Mouse (Mus musculus) heart, embryonic 12.5 days (tissue): ENCODE measurements at regions not wholly inside any gene's neighbourhood (a gene's known extent, or its start where the extent isn't known, plus 50 kb on each side); places are given as distances from the start of the nearest gene placed in this dataset.

Source experiments
- ATAC-seq: fragments of 200-750 bp; cut with Nextera tagmentation; 2 replicates; pipeline ENCODE4 v1.8.0; 2017; ENCODE audit warnings: moderate TSS enrichment, moderate library complexity; ENCODE audit not compliant: insufficient number of reproducible peaks, low FRiP score
- H3K27ac ChIP-seq: fragments of 300-500 bp; sonication (generic); 2 replicates; pipeline ENCODE4 v1.5.1; 2016; ENCODE audit warnings: mild to moderate bottlenecking, moderate library complexity; ENCODE audit not compliant: poor library complexity, severe bottlenecking
- H3K27me3 ChIP-seq: fragments of 300-500 bp; sonication (generic); replicated peaks from 2 replicates; pipeline ENCODE4 v1.6.1; 2016; ENCODE audit warnings: mild to moderate bottlenecking, moderate library complexity
- H3K36me3 ChIP-seq: fragments of 300-500 bp; sonication (generic); 2 replicates; pipeline ENCODE4 v1.6.1; 2016; ENCODE audit warnings: mild to moderate bottlenecking, moderate library complexity
- H3K4me1 ChIP-seq: fragments of 300-500 bp; sonication (generic); replicated peaks from 2 replicates; pipeline ENCODE4 v1.6.1; 2016; ENCODE audit warnings: mild to moderate bottlenecking
- H3K4me2 ChIP-seq: fragments of 300-500 bp; sonication (generic); 2 replicates; pipeline ENCODE4 v1.6.1; 2016; ENCODE audit warnings: mild to moderate bottlenecking, moderate library complexity
- H3K4me3 ChIP-seq: fragments of 300-500 bp; sonication (generic); 2 replicates; pipeline ENCODE4 v1.5.1; 2016; ENCODE audit warnings: mild to moderate bottlenecking
- H3K9ac ChIP-seq: fragments of 300-500 bp; sonication (generic); 2 replicates; pipeline ENCODE4 v1.6.1; 2016; ENCODE audit warnings: mild to moderate bottlenecking, moderate library complexity
- H3K9me3 ChIP-seq: fragments of 300-500 bp; sonication (generic); replicated peaks from 2 replicates; pipeline ENCODE4 v1.6.1; 2016; ENCODE audit warnings: mild to moderate bottlenecking, moderate library complexity
- WGBS: fragments of 180-500 bp; shearing (Covaris S2); methylation state at CpG from one replicate; pipeline ENCODE4 v1.1.7; 2016; 5-methylcytosine and 5-hydroxymethylcytosine counted together

DNA sequence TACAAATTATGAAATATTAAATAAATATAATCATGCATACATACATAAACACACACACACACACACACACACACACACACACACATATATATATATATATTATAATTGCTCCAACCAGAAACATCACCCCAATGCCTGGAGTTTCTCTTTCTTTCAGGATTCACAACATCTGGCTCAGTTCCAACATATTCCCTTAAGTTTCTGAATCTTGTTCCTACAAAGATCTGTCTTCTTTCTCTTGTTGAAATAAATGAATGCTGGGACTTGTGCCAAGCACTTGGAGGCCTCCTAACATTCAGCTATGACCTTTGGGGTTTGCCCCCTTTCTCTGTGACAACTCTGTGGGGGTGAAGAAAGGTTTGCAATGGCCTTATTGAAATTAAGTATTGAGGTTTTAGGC lies 187.2 kb upstream of the Nt5c1b start:
- no peaks in the 10 kb centered on the region for H3K4me1 ChIP-seq
- H3K36me3 ChIP-seq: no peaks in the 10 kb centered on the region
- no peaks in the 10 kb centered on the region for H3K9me3 ChIP-seq
- H3K4me2 ChIP-seq: no peak overlapping the region
- no peak overlapping the region for H3K9ac ChIP-seq
- H3K27ac ChIP-seq: no peak overlapping the region
- H3K27me3 ChIP-seq: no peaks in the 10 kb centered on the region
- no peak for ATAC-seq
- H3K4me3 ChIP-seq: no peak overlapping the region

DNA sequence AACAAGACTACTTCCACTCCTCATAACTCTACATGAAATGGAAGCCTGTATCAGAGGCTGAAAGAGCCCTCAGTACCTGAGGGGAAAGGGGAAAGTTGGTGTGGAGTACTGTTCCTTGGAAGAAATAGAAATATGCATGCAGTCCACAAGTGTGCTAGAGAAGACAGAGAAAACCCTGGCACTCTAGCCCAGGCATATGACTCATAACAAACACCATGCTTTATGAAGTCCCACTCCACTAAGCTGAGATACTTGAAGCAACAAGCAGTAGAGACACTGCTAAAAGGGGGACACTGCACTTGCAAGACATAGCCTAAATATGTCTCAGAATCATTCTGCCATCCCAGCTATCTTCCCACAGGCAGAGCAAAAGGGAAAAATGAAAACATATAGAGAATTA lies 183.2 kb upstream of the Nt5c1b start:
- Histone ChIP-seq H3K9ac (no peak overlapping the region), H3K4me1 (no peaks in the 10 kb centered on the region)
- no peak for ATAC-seq

DNA sequence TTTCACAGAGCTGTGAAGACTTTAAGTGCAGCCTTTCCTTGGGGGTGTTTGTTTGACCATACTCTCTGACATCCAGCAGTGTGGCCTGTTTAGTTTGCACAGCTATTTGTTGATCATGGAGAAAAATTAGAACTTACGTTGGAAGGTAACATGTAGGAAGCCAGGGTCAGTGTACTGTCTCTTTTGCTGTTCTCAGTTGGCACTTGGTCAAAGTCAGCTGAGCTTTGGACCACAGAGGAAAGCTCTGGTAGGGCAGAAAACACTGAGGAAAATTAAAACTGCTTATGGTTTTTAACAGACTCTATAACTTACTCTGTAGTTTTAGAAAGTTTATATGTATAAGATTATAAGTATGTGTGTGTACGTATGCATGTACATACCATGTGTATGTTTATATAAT lies 180.0 kb upstream of the Nt5c1b start:
- 83% methylated on average over 2 of the region's 2 CpGs for WGBS
- Histone ChIP-seq H3K4me1 (no peaks in the 10 kb centered on the region), H3K27me3 (no peaks in the 10 kb centered on the region), H3K4me2 (no peak overlapping the region), H3K9ac (no peak overlapping the region), H3K4me3 (no peak overlapping the region), H3K27ac (no peak overlapping the region), H3K9me3 (no peaks in the 10 kb centered on the region), H3K36me3 (no peaks in the 10 kb centered on the region)
- no peak for ATAC-seq

More for the DNA sequence above, 183.2 kb upstream of the Nt5c1b start:
- Histone ChIP-seq H3K9me3 (no peaks in the 10 kb centered on the region), H3K4me3 (no peak overlapping the region), H3K27me3 (no peaks in the 10 kb centered on the region), H3K27ac (no peak overlapping the region), H3K36me3 (no peaks in the 10 kb centered on the region), H3K4me2 (no peak overlapping the region)

DNA sequence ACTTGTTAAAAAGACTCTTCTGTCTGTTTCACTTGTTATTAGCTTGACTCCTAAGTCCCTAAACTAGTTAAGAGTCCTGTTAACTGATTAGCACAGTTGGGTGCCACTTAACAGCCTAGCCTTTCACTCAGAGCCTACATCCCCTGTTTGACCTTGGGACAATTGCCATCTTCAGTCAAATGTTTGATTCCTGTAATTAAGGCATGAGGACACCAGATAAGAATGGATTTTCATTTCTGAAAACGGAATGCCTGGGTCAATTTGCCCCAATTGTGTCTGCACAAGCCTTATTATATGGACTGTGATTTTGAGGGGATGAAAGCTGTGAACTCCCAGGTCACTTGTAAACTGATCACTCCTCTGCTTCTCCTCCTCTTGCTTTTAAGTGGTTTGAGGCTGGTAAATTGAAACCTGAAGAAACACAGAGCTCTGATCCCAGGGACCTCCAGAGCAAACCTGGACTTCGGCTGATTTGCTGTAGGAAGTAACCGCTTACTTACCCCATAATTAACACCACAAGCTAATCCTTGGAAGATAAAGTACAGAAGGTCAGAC lies 171.8 kb upstream of the Nt5c1b start:
- Histone ChIP-seq H3K27ac (no peak overlapping the region), H3K36me3 (no peaks in the 10 kb centered on the region), H3K9me3 (no peaks in the 10 kb centered on the region), H3K4me3 (no peak overlapping the region), H3K4me2 (no peak overlapping the region), H3K4me1 (peaks cover 4% of the 10 kb centered on the region; the same call in 1 of the 2 replicates), H3K27me3 (no peaks in the 10 kb centered on the region), H3K9ac (no peak overlapping the region)
- WGBS: 22% methylated on average over 3 of the region's 3 CpGs
- no peak for ATAC-seq

DNA sequence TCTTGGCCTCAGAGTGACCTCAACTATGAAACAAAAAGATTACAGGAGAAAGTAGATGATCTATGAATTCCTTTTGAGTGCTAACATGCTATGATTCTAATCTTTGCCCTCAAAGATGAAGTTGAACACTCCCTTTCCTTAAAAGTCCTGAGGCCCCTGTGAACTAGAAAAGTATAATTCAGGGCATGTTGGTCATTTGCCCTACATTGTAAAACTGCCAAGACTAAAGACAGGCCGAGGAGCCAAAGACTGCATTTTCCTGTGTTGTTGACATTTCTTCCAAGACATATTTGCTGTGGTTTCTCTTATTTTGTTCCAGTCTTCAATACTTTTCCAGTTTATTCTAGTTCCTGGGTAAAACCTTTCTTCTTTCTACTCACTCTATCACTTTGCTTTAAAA lies 159.9 kb upstream of the Nt5c1b start:
- H3K27ac ChIP-seq: no peak overlapping the region
- 62% methylated on average over 1 of the region's 1 CpGs for WGBS

DNA sequence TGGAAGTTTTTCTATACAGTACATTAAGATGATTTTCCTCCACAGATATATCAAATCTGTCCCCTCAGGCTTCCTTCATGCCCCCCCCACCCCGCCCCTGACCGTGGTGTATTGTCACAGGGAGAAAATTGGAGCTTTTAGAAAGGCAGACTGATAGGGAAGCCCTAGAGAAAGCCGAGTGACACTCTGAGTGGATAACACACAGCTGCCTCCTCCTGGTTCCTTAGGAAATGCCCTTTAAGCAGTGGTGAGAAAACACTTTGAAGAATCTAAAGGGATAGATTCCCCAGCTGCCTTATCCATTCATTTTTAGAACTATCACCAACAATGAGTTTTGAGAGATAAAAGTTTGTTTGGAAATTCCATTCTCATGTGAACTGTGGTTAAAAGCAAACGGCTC lies 147.0 kb upstream of the Nt5c1b start:
- no peak for ATAC-seq
- 8% methylated on average over 4 of the region's 4 CpGs for WGBS
- no peak overlapping the region for H3K4me3 ChIP-seq

More for the DNA sequence above, 159.9 kb upstream of the Nt5c1b start:
- H3K4me3 ChIP-seq: no peak overlapping the region
- no peaks in the 10 kb centered on the region for H3K4me1 ChIP-seq
- no peak for ATAC-seq
- no peak overlapping the region for H3K9ac ChIP-seq
- no peaks in the 10 kb centered on the region for H3K36me3 ChIP-seq
- no peak overlapping the region for H3K4me2 ChIP-seq
- no peaks in the 10 kb centered on the region for H3K27me3 ChIP-seq
- no peaks in the 10 kb centered on the region for H3K9me3 ChIP-seq

DNA sequence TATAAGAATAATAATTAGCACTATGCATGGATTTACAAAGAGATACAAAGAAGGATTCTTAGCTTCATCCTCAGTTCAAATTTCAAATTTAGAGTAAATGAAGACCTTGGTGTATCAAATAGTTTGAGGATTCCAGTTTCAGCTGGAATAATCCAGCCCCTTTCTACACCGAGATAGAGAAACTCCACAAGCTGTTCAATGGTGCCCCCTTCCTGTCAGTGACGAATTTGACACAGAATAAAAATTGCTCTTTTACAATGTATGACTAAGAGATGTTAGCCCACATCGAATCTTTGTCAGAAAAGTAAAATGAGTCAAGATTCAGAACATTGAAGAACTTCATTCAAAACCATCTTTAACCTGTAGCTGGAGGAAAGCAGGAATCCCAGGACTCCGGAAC lies 145.9 kb upstream of the Nt5c1b start:
- no peaks in the 10 kb centered on the region for H3K27me3 ChIP-seq
- H3K4me3 ChIP-seq: no peak overlapping the region
- WGBS: 31% methylated on average over 4 of the region's 4 CpGs
- H3K9me3 ChIP-seq: no peaks in the 10 kb centered on the region
- no peak overlapping the region for H3K4me2 ChIP-seq
- no peak overlapping the region for H3K9ac ChIP-seq
- ATAC-seq: no peak
- H3K36me3 ChIP-seq: no peaks in the 10 kb centered on the region
- H3K27ac ChIP-seq: no peak overlapping the region
- no peaks in the 10 kb centered on the region for H3K4me1 ChIP-seq

More for the DNA sequence above, 147.0 kb upstream of the Nt5c1b start:
- Histone ChIP-seq H3K9ac (no peak overlapping the region), H3K27me3 (no peaks in the 10 kb centered on the region), H3K27ac (no peak overlapping the region), H3K9me3 (no peaks in the 10 kb centered on the region), H3K36me3 (no peaks in the 10 kb centered on the region), H3K4me1 (no peaks in the 10 kb centered on the region), H3K4me2 (no peak overlapping the region)

DNA sequence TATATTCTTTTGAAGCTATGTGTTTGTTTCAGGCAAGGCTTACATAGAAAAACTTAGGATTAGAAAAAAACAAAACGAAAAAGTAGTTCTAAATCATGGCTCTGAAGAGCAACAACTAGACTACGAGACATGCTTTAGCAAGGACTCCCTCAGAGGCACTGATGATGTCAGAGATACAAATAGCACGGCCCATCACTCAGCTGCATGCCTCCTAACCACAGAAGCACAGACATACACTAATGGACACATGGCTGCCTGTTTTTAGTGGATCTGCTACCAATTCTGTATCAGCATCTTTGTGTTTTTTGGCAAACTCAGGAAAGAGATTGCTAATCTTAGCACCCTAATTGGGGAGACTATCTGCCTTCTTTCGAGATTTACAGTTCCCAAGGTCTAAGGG lies 138.6 kb upstream of the Nt5c1b start:
- Histone ChIP-seq H3K27ac (no peak overlapping the region), H3K4me1 (peaks cover 14% of the 10 kb centered on the region), H3K9ac (no peak overlapping the region), H3K27me3 (no peaks in the 10 kb centered on the region), H3K4me3 (no peak overlapping the region), H3K4me2 (0 out of 2 replicates have a peak overlapping the region, but pooled peaks have one; percentile 7), H3K9me3 (no peaks in the 10 kb centered on the region), H3K36me3 (no peaks in the 10 kb centered on the region)
- WGBS: 29% methylated on average over 4 of the region's 4 CpGs
- ATAC-seq: no peak

DNA sequence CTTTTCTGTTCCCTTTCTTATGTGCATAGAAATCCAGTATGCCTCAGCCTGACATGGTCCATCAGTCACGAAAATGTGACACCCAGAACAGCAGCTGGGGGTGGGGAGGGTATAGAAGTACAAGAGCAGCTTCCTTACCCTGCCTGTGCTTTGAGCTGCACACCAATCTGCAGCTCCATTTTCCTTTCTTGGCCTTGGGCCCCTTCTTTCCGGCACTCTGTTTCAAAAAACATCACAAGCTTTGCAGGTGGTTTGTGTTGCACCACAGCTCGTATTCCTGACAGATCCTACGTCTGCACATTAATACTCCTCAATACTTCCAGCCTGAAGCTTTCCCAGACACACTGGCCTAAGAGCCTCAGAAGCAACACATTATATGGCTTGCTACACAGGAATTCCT lies 138.1 kb upstream of the Nt5c1b start:
- ATAC-seq: no peak
- H3K36me3 ChIP-seq: no peaks in the 10 kb centered on the region
- 32% methylated on average over 4 of the region's 4 CpGs for WGBS

DNA sequence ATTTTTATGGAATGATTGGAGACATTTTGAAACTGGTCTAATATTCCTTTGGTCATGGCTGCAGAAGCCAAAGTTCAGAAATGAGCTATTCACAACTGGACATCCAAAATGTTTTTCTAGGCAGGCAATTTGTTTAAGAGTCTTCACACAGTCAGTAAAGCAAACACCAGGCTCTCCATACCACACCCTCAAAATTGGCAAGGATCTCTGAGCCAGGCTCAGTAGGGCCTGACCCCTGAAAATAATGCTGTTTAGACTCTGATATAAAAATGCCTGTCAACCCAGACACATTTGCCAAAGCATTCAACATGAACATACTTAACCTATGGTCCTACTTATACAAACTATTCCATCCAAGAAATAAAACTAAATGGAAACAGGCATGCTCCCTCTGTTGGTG lies 121.7 kb upstream of the Nt5c1b start:
- Histone ChIP-seq H3K9me3 (no peaks in the 10 kb centered on the region), H3K9ac (no peak overlapping the region), H3K27me3 (no peaks in the 10 kb centered on the region), H3K36me3 (no peaks in the 10 kb centered on the region), H3K4me1 (no peaks in the 10 kb centered on the region), H3K4me2 (no peak overlapping the region), H3K4me3 (no peak overlapping the region), H3K27ac (no peak overlapping the region)
- no peak for ATAC-seq

More for the DNA sequence above, 138.1 kb upstream of the Nt5c1b start:
- H3K4me3 ChIP-seq: no peak overlapping the region
- no peaks in the 10 kb centered on the region for H3K9me3 ChIP-seq
- peaks cover 14% of the 10 kb centered on the region for H3K4me1 ChIP-seq
- no peak overlapping the region for H3K9ac ChIP-seq
- no peaks in the 10 kb centered on the region for H3K27me3 ChIP-seq
- no peak overlapping the region for H3K4me2 ChIP-seq
- H3K27ac ChIP-seq: no peak overlapping the region; the same call in 1 of the 2 replicates

DNA sequence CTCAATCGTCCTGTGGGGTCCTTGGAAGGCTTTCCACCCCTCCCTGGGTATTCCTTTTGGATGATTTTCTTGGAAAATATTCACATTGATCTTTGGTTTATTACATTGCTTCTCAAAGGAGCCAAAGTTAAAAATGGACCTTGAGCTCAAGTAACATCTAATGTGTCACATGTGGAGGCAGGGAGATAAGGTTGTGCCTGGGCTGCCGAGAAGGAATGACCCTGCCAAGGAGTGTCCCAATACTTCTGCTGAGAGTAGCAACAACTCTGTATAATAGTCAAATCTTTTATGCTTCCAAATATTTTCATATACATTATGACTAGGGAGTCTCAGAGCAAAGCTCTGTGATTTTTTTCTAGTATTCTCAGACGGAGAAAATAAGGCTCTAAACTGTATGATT lies 113.4 kb upstream of the Nt5c1b start:
- no peak overlapping the region for H3K4me3 ChIP-seq
- no peak overlapping the region for H3K4me2 ChIP-seq
- no peaks in the 10 kb centered on the region for H3K4me1 ChIP-seq
- WGBS: 52% methylated on average over 3 of the region's 3 CpGs
- no peak overlapping the region for H3K27ac ChIP-seq
- no peaks in the 10 kb centered on the region for H3K27me3 ChIP-seq
- no peak overlapping the region for H3K9ac ChIP-seq
- no peak for ATAC-seq
- no peaks in the 10 kb centered on the region for H3K36me3 ChIP-seq
- H3K9me3 ChIP-seq: no peaks in the 10 kb centered on the region

DNA sequence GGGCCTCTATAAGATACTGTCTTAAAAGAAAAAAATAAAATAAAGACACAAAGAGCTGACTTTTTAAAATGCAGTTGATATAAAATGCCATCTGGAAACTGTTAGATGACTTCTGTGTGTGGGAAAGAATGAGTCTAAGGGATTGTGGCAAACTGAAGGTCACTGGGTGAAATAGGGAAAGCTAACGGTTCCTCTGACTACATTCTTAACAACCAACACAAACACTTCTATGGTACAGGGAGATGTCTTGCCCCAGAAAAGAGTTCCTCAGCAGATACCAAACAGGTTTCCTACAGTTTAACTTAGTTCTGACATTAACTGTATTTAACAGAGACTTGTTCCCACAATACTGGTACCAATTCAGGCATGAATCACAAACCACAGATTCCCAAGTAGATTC lies 103.6 kb upstream of the Nt5c1b start:
- no peak for ATAC-seq
- Histone ChIP-seq H3K4me1 (no peaks in the 10 kb centered on the region), H3K9me3 (no peaks in the 10 kb centered on the region), H3K27ac (no peak overlapping the region), H3K9ac (no peak overlapping the region), H3K27me3 (no peaks in the 10 kb centered on the region), H3K36me3 (no peaks in the 10 kb centered on the region), H3K4me3 (no peak overlapping the region), H3K4me2 (no peak overlapping the region)
- WGBS: 40% methylated on average over 1 of the region's 1 CpGs
